Mouse (Mus musculus) C2C12 (cell line): ENCODE data around the gene Bsn.

Experiments
- CTCF ChIP-seq: IDR thresholded peaks from one replicate; pipeline ENCODE4 v1.5.1; 2011; ENCODE audit not compliant: control insufficient read depth, insufficient read depth, insufficient read length
- FOSL1 ChIP-seq: IDR thresholded peaks from one replicate; pipeline ENCODE4 v1.8.0; 2011; ENCODE audit warnings: mild to moderate bottlenecking, low read length; ENCODE audit not compliant: poor library complexity, insufficient read depth, severe bottlenecking

DNA sequence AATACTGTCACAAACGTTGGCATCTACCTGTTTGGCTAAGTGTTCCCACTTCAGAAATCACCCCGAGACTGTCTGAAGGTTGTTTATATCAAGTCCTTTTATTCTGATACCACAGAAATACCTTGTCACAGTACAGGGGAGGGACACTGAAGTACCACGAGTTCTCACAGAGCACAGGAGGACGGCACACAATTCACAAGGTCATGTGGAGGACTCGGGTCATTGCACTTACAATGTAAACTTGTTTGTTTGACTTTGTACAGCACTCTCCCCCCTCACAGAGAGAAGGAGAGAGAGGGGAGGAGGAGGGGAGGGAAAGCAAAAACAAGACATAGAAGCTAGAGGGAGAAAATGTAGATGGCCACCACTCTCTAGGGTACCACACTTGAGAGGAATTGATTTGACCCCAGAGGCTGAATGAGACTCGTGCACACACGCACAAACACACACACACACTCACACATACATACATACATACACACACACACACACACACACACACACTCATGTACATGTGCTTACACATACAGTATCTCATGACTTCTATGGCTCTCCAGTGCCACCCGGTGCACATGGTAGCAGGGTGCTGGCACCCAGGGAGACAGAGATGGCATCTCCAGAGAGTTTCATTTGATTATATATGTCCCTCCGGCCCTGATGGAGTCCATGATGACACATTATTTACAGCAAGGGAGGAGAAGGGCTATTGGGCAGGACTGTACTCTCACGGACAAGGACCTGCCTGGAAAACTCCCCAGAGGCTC lies 94.1 kb downstream of the Bsn start:
- TF ChIP-seq CTCF (no peak), FOSL1 (no peak)
